11 mouse cellular contexts compared by ENCODE assay signal in genomic region chr3:85015667-85016066, GRCm38 (mm10).
DNase-seq lines count a peak whose midpoint lies in the region; ATAC-seq and TF ChIP-seq lines count a peak whose summit lies in the region.
"Had no signal": no experiment of that assay in that cellular context is flagged by ENCODE, and none has a peak within 500 bp of the region (broad histone marks: within the 10 kb centered on the region; RNA-seq: fewer than 3 reads in every experiment).

No protein-coding gene starts in this region.

- 31% methylated on average over 9 of the region's 9 CpGs for WGBS in lung, embryonic 14.5 days
- WGBS in kidney, adult 2 months, result 63% methylated on average over 9 of the region's 9 CpGs

- TF ChIP-seq POLR2A in kidney, adult 2 months (IDR thresholded peaks at IDR 0.05; ENCODE audit: low read depth, low read length), result no peak

- DNase-seq in cerebellum, adult 9-11 months, result no peak
- peak; percentile 37 for DNase-seq in lung, embryonic 14.5 days
- DNase-seq in lung, postnatal 4 days, result no peak
- peak; percentile 54 to 57 for DNase-seq in layer of hippocampus, postnatal 14 days (ENCODE audit: low spot score in 2 of 2)
- DNase-seq in right cerebral cortex, postnatal 14 days, result peak; percentile 49
- no peak for DNase-seq in T-cell, adult 2 months (ENCODE audit: low spot score)
- DNase-seq in kidney, adult 2 months, result no peak
- DNase-seq: kidney, postnatal 36 days had no signal

- no peaks in the 10 kb centered on the region for H3K9me3 ChIP-seq in lung, embryonic 14.5 days (ENCODE audit: low read depth, low read length)
- H3K9me3 ChIP-seq: embryonic facial prominence, embryonic 15.5 days; midbrain, embryonic 12.5 days had no signal

- H3K36me3 ChIP-seq in lung, embryonic 14.5 days (ENCODE audit: insufficient read depth), result no peaks in the 10 kb centered on the region
- H3K36me3 ChIP-seq in kidney, adult 2 months (ENCODE audit: control insufficient read depth, insufficient read depth, low read length), result no peaks in the 10 kb centered on the region
- H3K36me3 ChIP-seq: embryonic facial prominence, embryonic 15.5 days; midbrain, embryonic 12.5 days had no signal

- H3K4me1 ChIP-seq in lung, embryonic 14.5 days (ENCODE audit: insufficient read depth), result no peaks in the 10 kb centered on the region
- H3K4me1 ChIP-seq in kidney, adult 2 months (ENCODE audit: control insufficient read depth, insufficient read depth, low read length), result no peaks in the 10 kb centered on the region
- H3K4me1 ChIP-seq: embryonic facial prominence, embryonic 15.5 days; midbrain, embryonic 12.5 days had no signal

- H3K9ac ChIP-seq in lung, embryonic 14.5 days, result no peak overlapping the region
- H3K9ac ChIP-seq: embryonic facial prominence, embryonic 15.5 days; midbrain, embryonic 12.5 days had no signal

- peak; percentile 59; the same call in 1 of the 2 replicates for ATAC-seq in cerebellum, adult (ENCODE audit: insufficient number of reproducible peaks, low FRiP score, low TSS enrichment)
- ATAC-seq in lung, embryonic 14.5 days (ENCODE audit: insufficient read depth), result no peak

- no peaks in the 10 kb centered on the region for H3K27me3 ChIP-seq in lung, embryonic 14.5 days (ENCODE audit: insufficient read depth, low read length)
- H3K27me3 ChIP-seq in kidney, adult 2 months (replicated peaks; ENCODE audit: control insufficient read depth, insufficient read depth, low read length), result no peaks in the 10 kb centered on the region
- H3K27me3 ChIP-seq: embryonic facial prominence, embryonic 15.5 days; midbrain, embryonic 12.5 days had no signal

- H3K4me3 ChIP-seq in lung, embryonic 14.5 days (ENCODE audit: low read depth, low read length), result no peak overlapping the region
- H3K4me3 ChIP-seq in kidney, adult 2 months (ENCODE audit: insufficient read depth, low read depth, low read length), result no peak overlapping the region
- H3K4me3 ChIP-seq: embryonic facial prominence, embryonic 15.5 days; midbrain, embryonic 12.5 days had no signal

- TF ChIP-seq CTCF in lung, embryonic 14.5 days (IDR thresholded peaks at IDR 0.05; ENCODE audit: low read depth), result no peak
- no peak for TF ChIP-seq CTCF in kidney, adult 2 months (conservative IDR thresholded peaks at IDR 0.05; ENCODE audit: insufficient read depth, insufficient read length, low read depth, low read length)

- no peak overlapping the region for H3K4me2 ChIP-seq in lung, embryonic 14.5 days
- H3K4me2 ChIP-seq: embryonic facial prominence, embryonic 15.5 days; midbrain, embryonic 12.5 days had no signal

- H3K27ac ChIP-seq in lung, embryonic 14.5 days (ENCODE audit: low read depth), result no peak overlapping the region
- no peak overlapping the region for H3K27ac ChIP-seq in kidney, adult 2 months (ENCODE audit: insufficient read depth, low read depth, low read length)
- H3K27ac ChIP-seq: embryonic facial prominence, embryonic 15.5 days; midbrain, embryonic 12.5 days had no signal

Comparison
In these comparisons a context has a peak if more than half of its experiments do, and no peak if none do; other contexts are left out.
1. DNase-seq: peak in lung, embryonic 14.5 days (single experiment), layer of hippocampus, postnatal 14 days (2 of 2) and right cerebral cortex, postnatal 14 days (single experiment); none in cerebellum, adult 9-11 months (single experiment), lung, postnatal 4 days (0 of 2), T-cell, adult 2 months (single experiment) and kidney, adult 2 months (single experiment).